ENCODE assay signal across 14 mouse cellular contexts in the genomic region with DNA sequence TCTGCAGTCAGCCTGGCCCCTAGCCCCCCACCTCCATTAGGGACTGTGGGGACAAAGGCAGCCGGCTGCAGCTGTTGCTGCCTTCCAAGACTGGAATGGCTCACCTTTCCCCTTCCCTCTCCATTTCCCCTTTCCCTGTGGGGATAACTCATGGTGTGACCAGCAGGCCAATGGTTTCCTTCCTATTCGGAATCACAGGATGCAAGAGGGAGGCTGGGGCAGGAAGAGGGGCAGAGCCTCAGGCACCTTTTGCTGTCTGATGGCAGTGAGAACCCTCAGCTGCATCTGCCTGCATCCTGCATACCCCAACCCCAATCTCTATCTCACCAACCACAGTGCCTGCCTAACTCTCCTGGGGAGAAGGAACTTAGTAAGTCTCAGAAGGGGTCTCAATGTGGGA. TPM values are rescaled to one million over a fixed set of nuclear protein-coding genes. Genes with fewer than 3 reads are reported as not detected.
DNase-seq lines count a peak whose midpoint lies in the region; ATAC-seq lines count a peak whose summit lies in the region.
"Had no signal": no experiment of that assay in that cellular context is flagged by ENCODE, and none has a peak within 500 bp of the region (broad histone marks: within the 10 kb centered on the region; RNA-seq: fewer than 3 reads in every experiment).

No protein-coding gene starts in this region.

- no peaks in the 10 kb centered on the region for H3K27me3 ChIP-seq in forebrain, embryonic 10.5 days (ENCODE audit: poor library complexity, severe bottlenecking)
- no peaks in the 10 kb centered on the region for H3K27me3 ChIP-seq in forebrain, embryonic 14.5 days (replicated peaks; ENCODE audit: control insufficient read depth, insufficient read depth, low read length)
- no peaks in the 10 kb centered on the region for H3K27me3 ChIP-seq in kidney, embryonic 15.5 days
- H3K27me3 ChIP-seq in intestine, embryonic 15.5 days (replicated peaks) = no peaks in the 10 kb centered on the region
- no peaks in the 10 kb centered on the region for H3K27me3 ChIP-seq in liver, embryonic 16.5 days (ENCODE audit: control insufficient read depth, insufficient read depth, low read depth, low read length)

- ATAC-seq in forebrain, embryonic 14.5 days = no peak
- no peak for ATAC-seq in kidney, embryonic 15.5 days (replicated peaks; ENCODE audit: low FRiP score)
- ATAC-seq in intestine, embryonic 15.5 days = no peak
- ATAC-seq in liver, embryonic 16.5 days (ENCODE audit: low read depth) = no peak
- ATAC-seq: hindbrain, embryonic 16.5 days had no signal

- no peaks in the 10 kb centered on the region for H3K9me3 ChIP-seq in forebrain, embryonic 10.5 days
- H3K9me3 ChIP-seq in forebrain, embryonic 14.5 days (replicated peaks; ENCODE audit: control insufficient read depth, low read length) = no peaks in the 10 kb centered on the region
- no peaks in the 10 kb centered on the region for H3K9me3 ChIP-seq in kidney, embryonic 15.5 days (replicated peaks)
- H3K9me3 ChIP-seq in intestine, embryonic 15.5 days = no peaks in the 10 kb centered on the region
- no peaks in the 10 kb centered on the region for H3K9me3 ChIP-seq in liver, embryonic 16.5 days (replicated peaks; ENCODE audit: control insufficient read depth, low read length)

- peak overlapping the region; percentile 71 for H3K27ac ChIP-seq in forebrain, embryonic 10.5 days
- H3K27ac ChIP-seq in forebrain, embryonic 14.5 days (ENCODE audit: low read depth, low read length) = no peak overlapping the region
- peak overlapping the region; percentile 74 for H3K27ac ChIP-seq in kidney, embryonic 15.5 days
- H3K27ac ChIP-seq in intestine, embryonic 15.5 days = peak overlapping the region; percentile 84
- H3K27ac ChIP-seq in liver, embryonic 16.5 days (ENCODE audit: low read length) = peak overlapping the region; percentile 22

- H3K4me1 ChIP-seq in forebrain, embryonic 10.5 days = peaks cover 49% of the 10 kb centered on the region
- no peaks in the 10 kb centered on the region for H3K4me1 ChIP-seq in forebrain, embryonic 14.5 days (ENCODE audit: control insufficient read depth, insufficient read depth, low read length)
- H3K4me1 ChIP-seq in kidney, embryonic 15.5 days = peaks cover 50% of the 10 kb centered on the region
- peaks cover 47% of the 10 kb centered on the region for H3K4me1 ChIP-seq in intestine, embryonic 15.5 days (replicated peaks)
- H3K4me1 ChIP-seq in liver, embryonic 16.5 days (ENCODE audit: control insufficient read depth, low read depth, low read length) = peaks cover 48% of the 10 kb centered on the region

- no peak for DNase-seq in forebrain, embryonic 10.5 days (ENCODE audit: extremely low spot score, low spot score)
- DNase-seq in forebrain, embryonic 14.5 days (ENCODE audit: low spot score) = no peak
- no peak for DNase-seq in kidney, adult 9 months
- DNase-seq in right cerebral cortex, postnatal 10 days (ENCODE audit: low spot score in 2 of 2) = no peak
- DNase-seq in cerebellum, adult 11-12 months = no peak
- DNase-seq: adrenal gland, adult 2 months; cerebellum, postnatal 10 days; layer of hippocampus, adult 9-11 months; lung, postnatal 36 days had no signal

- WGBS in forebrain, embryonic 10.5 days = 45% methylated on average over 2 of the region's 2 CpGs
- 34% methylated on average over 2 of the region's 2 CpGs for WGBS in forebrain, embryonic 14.5 days
- 34% methylated on average over 2 of the region's 2 CpGs for WGBS in kidney, embryonic 15.5 days
- 37% methylated on average over 2 of the region's 2 CpGs for WGBS in intestine, embryonic 15.5 days
- WGBS in liver, embryonic 16.5 days (ENCODE audit: insufficient replicate concordance) = 49% methylated on average over 2 of the region's 2 CpGs

- no peak overlapping the region for H3K9ac ChIP-seq in forebrain, embryonic 14.5 days (ENCODE audit: low read length)
- H3K9ac ChIP-seq in kidney, embryonic 15.5 days = no peak overlapping the region
- peak overlapping the region; percentile 15; the same call in 1 of the 2 replicates for H3K9ac ChIP-seq in intestine, embryonic 15.5 days
- H3K9ac ChIP-seq in liver, embryonic 16.5 days (ENCODE audit: low read depth, low read length) = peak overlapping the region; percentile 34

- H3K4me3 ChIP-seq in forebrain, embryonic 10.5 days = no peak overlapping the region
- H3K4me3 ChIP-seq in forebrain, embryonic 14.5 days (ENCODE audit: low read depth, low read length) = no peak overlapping the region
- H3K4me3 ChIP-seq in kidney, embryonic 15.5 days (replicated peaks) = no peak overlapping the region
- H3K4me3 ChIP-seq in intestine, embryonic 15.5 days (replicated peaks) = no peak overlapping the region
- no peak overlapping the region for H3K4me3 ChIP-seq in liver, embryonic 16.5 days (ENCODE audit: low read depth, low read length)
- H3K4me3 ChIP-seq: myocyte had no signal

- H3K36me3 ChIP-seq in forebrain, embryonic 10.5 days (replicated peaks) = peaks cover 78% of the 10 kb centered on the region
- no peaks in the 10 kb centered on the region for H3K36me3 ChIP-seq in forebrain, embryonic 14.5 days (ENCODE audit: control insufficient read depth, insufficient read depth, low read length)
- peaks cover 43% of the 10 kb centered on the region for H3K36me3 ChIP-seq in kidney, embryonic 15.5 days
- H3K36me3 ChIP-seq in intestine, embryonic 15.5 days = peaks cover 7% of the 10 kb centered on the region; the same call in 1 of the 2 replicates
- H3K36me3 ChIP-seq in liver, embryonic 16.5 days (ENCODE audit: control insufficient read depth, insufficient read depth) = peaks cover 19% of the 10 kb centered on the region

- H3K4me2 ChIP-seq in forebrain, embryonic 14.5 days (ENCODE audit: low read length) = no peak overlapping the region
- no peak overlapping the region for H3K4me2 ChIP-seq in kidney, embryonic 15.5 days
- 0 out of 2 replicates have a peak overlapping the region, but pooled peaks have one; percentile 1 for H3K4me2 ChIP-seq in intestine, embryonic 15.5 days (replicated peaks)
- peak overlapping the region; percentile 45; the same call in 1 of the 2 replicates for H3K4me2 ChIP-seq in liver, embryonic 16.5 days (ENCODE audit: low read depth, low read length)

RNA-seq across cellular contexts. Expression of a gene that starts 14.2 kb away (rescaled TPM):
- 42.1 and 46.5 TPM in 2 replicates for polyA plus RNA-seq in forebrain, embryonic 10.5 days (2016; fragmentation: Nextera tagmentation; extraction: Ambion mirVana)
- 7.0 and 10.3 TPM in 2 replicates for polyA plus RNA-seq in forebrain, embryonic 14.5 days (2014; fragmentation: Nextera tagmentation; extraction: Ambion mirVana)
- 53.9 and 59.5 TPM in 2 replicates for polyA plus RNA-seq in kidney, embryonic 15.5 days (2015; fragmentation: Nextera tagmentation; extraction: Ambion mirVana)
- polyA plus RNA-seq in intestine, embryonic 15.5 days (2015; fragmentation: Nextera tagmentation; extraction: Ambion mirVana) = 56.8 and 61.0 TPM in 2 replicates
- 24.4 and 29.0 TPM in 2 replicates for polyA plus RNA-seq in liver, embryonic 16.5 days (2015; fragmentation: Nextera tagmentation; extraction: Ambion mirVana)

RNA-seq across cellular contexts. Expression of a gene that starts 15.3 kb away (rescaled TPM):
- polyA plus RNA-seq in forebrain, embryonic 10.5 days (2016; fragmentation: Nextera tagmentation; extraction: Ambion mirVana) = not detected in 2 replicates
- not detected in 2 replicates for polyA plus RNA-seq in forebrain, embryonic 14.5 days (2014; fragmentation: Nextera tagmentation; extraction: Ambion mirVana)
- polyA plus RNA-seq in kidney, embryonic 15.5 days (2015; fragmentation: Nextera tagmentation; extraction: Ambion mirVana) = 0.17 TPM in 1 of 2 replicates, not detected in the other
- 0.52 and 0.70 TPM in 2 replicates for polyA plus RNA-seq in intestine, embryonic 15.5 days (2015; fragmentation: Nextera tagmentation; extraction: Ambion mirVana)
- 0.07 TPM in 1 of 2 replicates, not detected in the other for polyA plus RNA-seq in liver, embryonic 16.5 days (2015; fragmentation: Nextera tagmentation; extraction: Ambion mirVana)
- polyA plus RNA-seq: adrenal gland, adult 2 months; myocyte had no signal

Comparison
In these comparisons a context has a peak if more than half of its experiments do, and no peak if none do; other contexts are left out.
1. H3K4me2 ChIP-seq: peak in intestine, embryonic 15.5 days (single experiment) and liver, embryonic 16.5 days (single experiment); none in forebrain, embryonic 14.5 days (single experiment) and kidney, embryonic 15.5 days (single experiment).
2. H3K9ac ChIP-seq: peak in intestine, embryonic 15.5 days (single experiment) and liver, embryonic 16.5 days (single experiment); none in forebrain, embryonic 14.5 days (single experiment) and kidney, embryonic 15.5 days (single experiment).